Mouse (Mus musculus) kidney, adult 2 months (tissue): ENCODE results near the gene Pnpla8.

ENCODE experiments used
- CTCF ChIP-seq: fragments of 200-500 bp; conservative IDR thresholded peaks from 2 replicates; pipeline ENCODE4 v1.5.1; 2011; ENCODE audit warnings: low read depth, mild to moderate bottlenecking, control low read depth, low read length, moderate library complexity, mixed read lengths; ENCODE audit not compliant: insufficient read depth, insufficient read length
- POLR2A ChIP-seq: fragments of 200-500 bp; IDR thresholded peaks from one replicate; pipeline ENCODE4 v1.6.1; 2011; ENCODE audit warnings: low read depth, low read length, control low read depth

DNA sequence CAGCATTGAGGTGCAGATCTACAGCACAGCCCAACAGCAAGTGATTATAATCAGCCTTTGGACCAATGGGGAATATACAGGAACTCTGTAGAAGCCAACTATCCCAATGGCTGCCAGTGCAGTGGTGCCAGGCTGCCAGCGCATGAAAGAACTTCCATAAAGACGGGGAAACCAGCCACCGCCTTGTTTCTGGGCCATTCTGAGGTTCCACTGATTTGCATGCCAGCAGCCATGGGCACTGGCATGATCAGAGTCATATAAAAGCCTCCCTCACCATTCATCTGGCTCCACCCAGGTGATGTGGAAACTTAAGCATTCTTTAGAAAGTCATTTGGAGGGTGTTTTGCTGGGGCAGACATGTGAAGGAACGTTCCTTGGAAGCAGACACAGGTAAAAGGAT is 21.2 kb downstream of the Pnpla8 start:
- no peak for TF ChIP-seq CTCF
- no peak for TF ChIP-seq POLR2A
